Mouse (Mus musculus) lung, adult 2 months (tissue): ENCODE data around the gene Hadhb.

ENCODE experiments used
- CTCF ChIP-seq: fragments of 200-500 bp; IDR thresholded peaks from 2 replicates; pipeline ENCODE4 v1.5.1; 2011; ENCODE audit warnings: mild to moderate bottlenecking, low read length, control low read depth; ENCODE audit not compliant: insufficient read depth
- POLR2A ChIP-seq: fragments of 200-500 bp; IDR thresholded peaks from 2 replicates; pipeline ENCODE4 v1.6.1; 2011; ENCODE audit warnings: low read depth, mild to moderate bottlenecking, control low read depth, low read length, borderline replicate concordance; ENCODE audit errors: extremely low read depth

DNA sequence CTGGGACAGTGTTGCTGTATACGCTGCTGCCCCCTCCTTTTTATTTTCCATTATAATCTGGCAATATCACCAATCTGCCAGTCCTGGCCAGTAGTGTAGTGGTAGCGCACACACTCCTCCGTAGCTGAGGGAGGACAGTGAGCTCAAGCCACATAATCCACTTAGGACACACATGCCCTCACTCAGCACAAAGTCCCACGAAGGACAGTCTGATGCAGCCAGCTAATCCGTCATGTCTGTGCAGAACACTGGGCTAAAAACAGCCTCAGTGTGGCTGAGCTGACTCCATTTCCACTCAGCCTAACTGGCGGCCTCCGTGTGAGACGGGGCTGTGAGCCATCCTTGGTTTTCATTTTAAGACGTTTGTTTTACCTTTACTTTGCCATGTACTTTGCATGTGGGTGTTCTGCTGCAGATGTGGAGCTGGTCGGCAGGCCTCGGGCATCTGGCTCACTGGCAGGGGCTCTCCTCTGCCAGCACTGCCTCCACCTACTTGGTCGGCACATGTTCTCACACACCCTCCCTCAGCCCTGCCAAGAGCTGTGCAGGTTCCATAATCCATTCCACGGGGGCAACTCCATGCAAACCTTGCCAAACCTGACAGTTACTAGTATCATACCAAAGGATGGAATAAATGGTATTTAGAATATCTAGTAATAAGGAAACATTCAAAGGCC, 27.0 kb upstream of the Hadhb start:
- no peak for TF ChIP-seq CTCF
- TF ChIP-seq POLR2A: no peak
